Mouse (Mus musculus): ENCODE measurements around the gene Atp5l.
"Not testable (repeated sequence)": the region's sequence is repeated elsewhere in the genome, so short reads cannot be mapped to it uniquely, and the experiment has no call there.

Gene Atp5l

DNA sequence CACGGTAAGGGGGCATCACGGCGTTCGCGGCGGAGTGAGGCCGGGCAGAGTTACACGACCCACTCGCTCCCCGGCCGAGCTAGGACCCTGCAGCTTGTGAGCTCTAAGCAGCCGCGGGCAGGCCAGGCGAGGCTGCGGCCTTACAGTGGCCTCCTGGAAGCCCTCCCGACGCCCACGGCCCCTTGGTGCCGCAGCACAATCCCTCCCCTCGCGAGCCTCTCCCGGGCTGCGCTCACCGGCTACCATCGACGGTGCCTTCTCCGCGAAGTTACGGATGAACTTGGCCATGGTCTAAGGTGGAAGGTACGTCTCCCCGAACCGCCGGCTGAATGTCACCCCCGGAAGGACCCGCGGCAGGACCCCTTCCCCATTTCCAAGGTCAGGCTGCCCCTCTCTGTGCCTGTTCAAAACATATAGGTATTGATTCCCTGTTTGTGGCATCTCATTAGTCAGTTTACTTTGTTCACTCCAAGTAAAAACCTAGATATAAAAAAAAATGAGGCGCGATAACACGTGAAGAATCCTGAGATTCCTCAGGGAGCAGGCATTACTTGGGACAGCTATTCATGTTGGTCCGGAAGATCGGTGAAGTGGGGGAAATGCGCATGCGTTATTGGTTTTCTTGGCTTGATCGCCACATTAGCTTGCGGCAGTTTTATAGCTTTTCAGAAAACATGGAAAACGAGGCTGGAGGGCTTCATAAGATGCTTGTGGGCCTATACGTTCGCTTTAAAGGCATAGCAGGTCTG lies at the start of gene Atp5l:
Atp5l (minus strand) TSS at position 369 of the 749 bp plus-strand sequence.
- DNase-seq (ENCODE audit: low read depth), result peak; percentile 93

DNA sequence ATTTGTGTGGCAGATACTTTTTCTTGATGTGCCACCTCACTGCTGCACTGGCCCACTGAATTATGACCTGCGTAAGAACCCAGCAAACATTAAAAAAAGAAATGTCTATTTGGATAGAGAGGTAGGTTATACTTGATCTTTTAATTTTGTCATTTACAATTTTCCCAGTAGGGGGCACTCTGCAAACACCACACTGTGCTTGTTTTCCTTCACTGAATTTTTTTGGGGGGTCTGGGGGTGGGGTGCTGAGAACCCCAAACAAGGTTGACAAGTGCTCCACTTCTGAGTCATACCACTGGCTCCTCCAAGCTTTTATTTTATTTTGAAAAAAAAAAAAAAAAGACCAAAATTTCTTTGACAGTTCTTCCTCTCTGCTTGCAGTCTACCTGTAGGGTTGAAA lies 48.9 kb upstream of the Atp5l start:
- no peak for DNase-seq (ENCODE audit: low read depth)

DNA sequence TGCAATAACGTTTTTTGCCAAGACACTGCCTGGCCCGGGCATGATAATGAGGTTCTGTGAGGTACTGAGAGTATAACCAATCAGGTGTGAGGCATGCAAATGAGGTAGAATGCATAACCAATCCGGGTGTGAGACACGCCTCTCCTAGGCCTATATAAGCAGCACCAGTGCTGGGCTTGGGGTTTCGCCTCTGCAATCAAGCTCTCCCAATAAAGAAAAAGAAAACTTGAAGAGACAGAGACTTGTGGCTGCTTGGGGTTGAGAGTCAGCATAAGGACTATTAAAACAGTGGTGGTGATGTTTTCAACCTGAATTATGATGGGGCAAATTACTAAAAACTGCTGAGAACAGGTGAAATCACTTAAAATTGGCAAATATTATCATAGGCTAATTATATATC lies 47.2 kb upstream of the Atp5l start:
- not testable (repeated sequence) for DNase-seq (ENCODE audit: low read depth)

DNA sequence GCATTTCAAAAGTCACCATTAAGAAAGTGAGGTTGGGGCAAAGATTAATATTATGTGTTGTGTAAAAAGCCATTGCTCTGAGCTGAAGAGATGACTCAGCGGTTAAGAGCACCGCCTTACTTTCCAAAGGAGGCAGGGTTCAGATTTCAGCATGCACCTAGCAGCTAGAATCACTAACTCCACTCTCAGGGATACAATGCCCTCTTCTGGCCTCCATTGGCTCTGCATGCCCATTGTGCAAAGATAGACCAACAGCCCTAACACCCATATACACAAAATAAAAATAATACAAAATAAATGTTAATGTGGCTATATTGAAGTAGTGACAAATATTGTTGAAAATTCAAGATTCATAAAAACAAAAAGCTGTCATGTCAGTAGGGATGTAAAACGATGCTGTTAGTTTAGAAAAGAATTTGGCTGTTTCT lies 46.3 kb upstream of the Atp5l start:
- DNase-seq (ENCODE audit: low read depth), result peak; percentile 87

DNA sequence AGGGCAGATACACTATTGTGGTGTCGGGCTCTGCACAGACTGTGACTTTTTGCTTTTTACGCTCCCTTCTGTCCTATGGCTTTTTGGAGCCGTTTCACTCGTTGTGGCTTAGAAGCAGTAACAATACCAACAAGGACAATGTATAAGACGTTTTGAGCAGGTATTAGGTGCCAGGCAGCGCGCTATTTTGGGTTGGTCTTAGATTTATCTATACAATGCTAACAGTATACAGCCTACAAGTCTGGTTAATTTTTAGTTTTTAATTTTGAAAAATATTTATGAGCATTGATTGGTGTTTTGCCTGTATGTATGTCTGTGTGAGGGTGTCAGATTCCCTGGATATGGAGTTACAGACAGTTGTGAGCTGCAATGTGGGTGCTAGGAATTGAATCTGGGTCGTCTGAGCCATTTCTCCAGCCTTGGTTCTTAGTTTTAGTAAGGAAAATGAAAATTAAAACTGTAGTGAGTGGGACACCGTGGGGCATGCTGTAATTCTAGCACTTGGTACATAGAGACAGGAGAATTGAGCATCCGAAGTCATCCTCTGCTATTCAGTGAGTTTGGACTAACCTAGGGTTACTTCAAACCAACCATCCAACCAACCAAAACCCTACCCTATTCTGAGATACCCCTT lies 45.4 kb upstream of the Atp5l start:
- DNase-seq (ENCODE audit: low read depth), result no peak

DNA sequence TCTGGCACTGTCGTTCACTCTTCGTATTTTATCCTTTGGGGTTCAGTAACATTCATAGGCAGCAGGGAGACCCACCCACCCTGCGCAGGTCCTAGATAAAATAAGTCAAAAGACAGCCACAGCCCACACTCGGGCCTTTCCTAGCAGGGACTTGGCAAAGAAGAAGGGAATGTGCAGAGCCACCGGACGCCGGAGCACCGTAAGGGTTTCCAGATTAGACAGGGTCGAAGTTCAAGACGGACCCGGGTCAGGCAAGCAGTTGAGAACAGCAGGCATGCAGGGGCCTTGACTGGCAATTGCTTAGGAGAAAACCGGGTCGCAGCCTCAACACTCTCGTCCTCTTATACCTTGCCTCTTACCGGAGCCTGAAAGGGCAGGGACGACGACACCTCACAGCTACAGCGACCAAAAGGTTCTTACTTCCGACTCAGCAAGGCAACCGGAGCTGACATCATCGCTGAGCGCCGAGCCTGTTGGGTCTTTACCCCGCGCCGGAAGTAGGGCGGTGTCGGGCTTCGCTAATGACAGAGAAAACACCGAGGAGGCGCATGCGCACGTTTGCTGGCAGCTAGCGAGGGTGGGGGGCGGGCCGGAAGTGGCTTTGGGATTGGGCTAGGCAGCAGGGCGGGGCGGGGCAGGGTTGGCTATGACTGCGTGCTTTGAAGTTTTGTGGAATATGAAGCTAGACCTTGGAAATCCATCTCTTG lies 44.7 kb upstream of the Atp5l start, which contains the start of gene Ube4a:
Ube4a (minus strand) TSS at position 475 of the 707 bp plus-strand sequence.
- DNase-seq (ENCODE audit: low read depth), result peak; percentile 99

DNA sequence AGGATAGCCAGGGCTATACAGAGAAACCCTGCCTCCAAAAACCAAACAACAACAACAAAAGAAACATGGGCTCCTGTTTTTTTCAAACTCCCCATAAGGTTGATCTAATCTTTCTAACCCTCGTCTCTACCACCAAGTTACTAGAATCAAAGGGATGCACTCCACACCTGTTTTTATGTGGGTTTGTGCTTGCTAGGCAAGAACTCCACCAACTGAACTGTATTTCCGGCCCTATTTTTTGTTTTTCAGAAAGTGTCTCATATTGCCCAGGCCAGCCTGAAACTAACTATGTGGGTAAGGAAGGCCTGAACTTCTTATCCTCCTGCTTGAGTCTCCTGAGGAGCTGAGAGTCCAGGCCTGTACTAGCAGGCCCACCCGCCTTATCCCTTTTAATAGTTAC lies 33.9 kb upstream of the Atp5l start:
- no peak for DNase-seq (ENCODE audit: low read depth)

DNA sequence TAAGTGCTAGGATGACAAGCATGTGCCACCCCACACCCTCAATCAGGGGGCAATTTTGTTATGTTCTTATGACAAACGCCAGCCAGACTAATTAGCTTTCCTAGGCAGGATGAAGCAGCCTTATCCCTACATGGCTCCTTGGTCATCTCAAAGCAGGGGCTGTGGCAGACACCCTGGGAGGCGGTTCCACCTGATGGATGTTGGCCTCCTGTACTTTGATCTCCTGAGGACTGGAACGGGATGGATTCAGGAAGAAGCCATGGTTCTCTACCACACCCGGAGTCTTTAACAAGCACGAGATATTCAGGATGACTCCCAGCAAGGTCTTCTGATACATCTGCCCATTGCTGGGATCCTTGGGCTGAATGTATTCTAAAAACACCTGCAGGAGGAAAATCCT lies 27.3 kb upstream of the Atp5l start:
- no peak for DNase-seq (ENCODE audit: low read depth)

DNA sequence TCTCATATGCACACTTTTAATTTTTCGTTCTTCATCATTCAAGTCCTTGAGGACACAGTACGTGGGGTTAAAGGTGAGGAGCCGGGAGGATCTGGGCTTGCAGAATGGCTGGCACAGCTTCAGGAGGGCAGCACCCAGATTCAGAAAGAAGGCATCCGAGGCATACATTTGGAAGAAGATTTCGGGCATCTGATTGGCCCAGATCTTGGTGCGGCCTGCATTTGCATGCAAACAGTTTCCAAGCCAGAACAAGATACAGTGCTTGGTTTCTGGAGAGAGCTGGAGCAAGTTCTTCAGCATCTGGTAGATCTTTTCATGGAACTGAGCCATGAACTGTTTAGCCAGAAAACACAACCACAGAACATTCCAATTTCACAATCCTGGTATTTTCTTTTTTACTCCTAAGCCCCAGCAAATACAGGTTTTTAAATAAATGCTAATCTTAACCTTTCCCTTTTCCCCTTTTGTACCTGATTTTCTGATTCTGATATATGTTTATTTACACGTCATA lies 25.7 kb upstream of the Atp5l start:
- no peak for DNase-seq (ENCODE audit: low read depth)

DNA sequence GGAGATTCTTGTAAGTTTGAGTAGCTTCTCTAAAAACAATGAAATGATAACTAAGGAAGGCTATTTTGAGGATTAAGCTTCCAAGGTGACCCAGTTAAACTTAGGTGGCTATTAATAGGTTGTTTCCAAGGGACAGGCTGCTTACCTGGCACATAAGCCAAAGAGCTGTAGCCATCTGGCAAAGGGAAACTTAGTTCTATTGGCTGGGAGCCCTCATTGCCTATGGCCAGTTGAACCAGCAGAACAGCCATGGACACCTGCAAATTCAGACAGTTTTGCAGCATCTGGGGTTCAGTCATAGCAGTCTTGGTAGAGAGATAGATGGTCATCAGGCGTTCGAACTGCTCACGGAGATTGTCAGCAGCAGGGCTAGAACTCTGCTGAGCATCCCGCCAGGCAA lies 21.9 kb upstream of the Atp5l start:
- DNase-seq (ENCODE audit: low read depth), result no peak

DNA sequence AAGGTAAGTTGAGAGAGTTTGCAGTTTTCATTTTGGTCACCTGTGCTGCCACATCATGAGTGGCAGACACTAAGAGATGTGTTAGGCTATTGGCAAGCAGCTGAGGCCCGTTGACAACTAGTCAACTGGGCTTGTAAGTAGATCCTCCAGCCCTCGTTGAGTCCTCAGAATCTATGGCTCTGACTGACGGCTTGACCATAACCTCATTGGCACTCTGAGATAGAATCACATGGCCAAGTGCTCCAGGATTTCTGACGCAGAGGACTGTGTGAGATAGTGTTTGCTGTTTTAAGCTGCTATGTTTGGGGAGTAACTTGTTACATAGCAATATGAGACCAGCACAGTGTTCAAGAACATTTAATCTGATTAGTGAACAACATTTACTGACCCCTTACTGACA lies 21.2 kb upstream of the Atp5l start:
- no peak for DNase-seq (ENCODE audit: low read depth)

DNA sequence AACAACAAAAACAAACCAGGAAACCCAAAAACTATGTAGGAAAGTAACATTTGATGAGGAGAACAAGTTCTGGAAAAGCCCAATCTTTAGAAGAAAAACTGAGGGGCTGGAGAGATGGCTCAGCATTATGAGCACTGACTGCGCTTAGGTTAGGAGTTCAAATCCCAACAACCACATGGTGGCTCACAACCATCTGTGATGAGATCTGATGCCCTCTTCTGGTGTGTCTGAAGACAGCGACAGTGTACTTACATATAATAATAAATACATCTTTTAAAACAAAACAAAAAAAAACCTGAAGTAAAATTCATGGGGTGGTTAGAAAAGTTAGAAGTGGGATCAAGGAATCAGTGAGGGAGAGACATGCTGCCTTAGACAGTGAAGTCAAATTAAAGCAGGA lies 1.0 kb upstream of the Atp5l start:
- DNase-seq (ENCODE audit: low read depth), result no peak

DNA sequence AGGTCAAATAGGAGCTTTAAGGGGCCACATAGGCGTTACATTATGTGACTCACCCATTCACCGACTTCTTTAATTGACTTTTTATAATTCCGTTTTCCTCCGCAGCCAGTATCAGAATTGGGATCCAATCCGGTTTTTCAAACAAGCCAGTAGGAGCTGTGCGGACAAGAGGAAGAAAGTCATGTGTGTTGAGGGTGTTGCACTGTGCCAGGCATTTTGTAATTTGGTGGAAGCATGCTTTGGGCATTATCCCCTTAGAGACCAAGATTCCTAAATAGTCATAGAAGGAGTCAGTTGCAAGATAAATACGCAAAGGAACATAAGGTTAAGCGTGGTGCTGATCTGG lies 554 bp upstream of the Atp5l start:
- no peak for DNase-seq (ENCODE audit: low read depth)

DNA sequence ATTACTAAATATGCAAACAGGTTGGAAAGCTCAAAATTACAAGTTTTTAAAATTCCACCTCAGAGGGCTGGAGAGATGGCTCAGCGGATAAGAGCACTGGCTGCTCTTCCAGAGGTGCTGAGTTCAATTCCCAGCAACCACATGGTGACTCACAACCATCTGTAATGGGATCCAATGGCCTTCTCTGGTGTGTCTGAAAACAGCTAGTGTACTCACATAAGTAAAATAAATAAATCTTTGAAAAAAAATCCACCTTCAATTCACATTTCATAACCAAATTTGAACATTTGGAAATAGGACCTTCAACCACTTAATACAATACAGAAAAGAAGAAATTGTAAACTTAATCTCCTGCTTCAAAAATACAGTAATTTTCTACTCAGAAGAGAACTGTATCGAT lies 936 bp downstream of the Atp5l start:
- DNase-seq (ENCODE audit: low read depth), result no peak

DNA sequence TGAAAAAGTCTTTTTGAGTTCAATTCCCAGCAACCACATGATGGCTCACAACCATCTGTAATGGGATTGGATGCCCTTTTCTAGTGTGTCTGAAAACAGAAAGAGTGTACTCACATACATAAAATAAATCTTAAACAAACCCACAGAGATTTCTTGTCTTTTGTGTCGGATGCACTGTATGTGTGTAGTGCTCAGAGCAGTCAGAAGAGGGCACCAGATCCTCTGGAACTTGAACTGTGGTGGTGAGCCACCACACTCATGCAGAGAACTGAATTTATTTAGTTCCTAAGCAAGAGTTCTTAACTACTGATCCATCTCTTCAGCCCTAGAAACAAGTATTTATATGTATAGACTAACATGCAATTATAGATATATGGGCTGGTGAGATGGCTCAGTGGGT lies 4.3 kb downstream of the Atp5l start:
- DNase-seq (ENCODE audit: low read depth), result peak; percentile 37

DNA sequence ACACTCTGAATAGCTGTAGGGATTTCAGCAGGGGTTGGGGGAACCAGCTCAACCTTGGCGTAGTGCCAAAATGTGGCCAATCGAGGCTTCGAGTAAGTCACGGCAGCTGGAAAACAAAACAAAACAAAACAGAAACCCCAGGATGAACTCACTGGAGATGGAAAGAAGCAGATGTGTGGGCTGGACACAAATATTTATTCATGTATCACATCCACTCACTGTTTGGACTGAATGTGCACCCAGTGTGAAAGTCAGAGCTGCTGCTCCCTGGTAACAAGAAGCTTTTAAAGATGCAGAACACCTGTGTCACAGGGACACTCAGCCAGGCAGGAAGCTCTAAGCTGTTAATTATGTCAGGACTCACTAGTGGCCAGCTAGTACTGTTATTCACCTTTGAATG lies 5.8 kb downstream of the Atp5l start:
- no peak for DNase-seq (ENCODE audit: low read depth)

DNA sequence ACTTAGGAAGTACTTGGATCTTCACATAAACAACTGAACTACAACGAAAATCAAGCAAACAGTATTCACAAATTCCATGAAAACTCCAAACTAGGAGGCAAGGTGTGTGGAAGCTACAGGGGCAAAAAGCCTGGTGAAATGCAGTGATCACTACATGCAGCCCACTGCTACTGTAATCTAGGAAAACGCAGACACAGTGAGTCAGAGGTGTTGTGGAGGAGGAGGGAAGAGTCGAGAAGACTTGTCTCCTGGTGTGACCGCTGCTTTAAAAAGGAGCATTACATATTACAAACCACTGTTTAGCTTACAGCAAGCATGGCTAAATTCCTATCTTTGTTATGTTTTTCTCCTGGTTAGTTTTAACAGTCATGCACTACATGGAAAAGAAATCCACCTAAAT lies 9.2 kb downstream of the Atp5l start:
- no peak for DNase-seq (ENCODE audit: low read depth)

DNA sequence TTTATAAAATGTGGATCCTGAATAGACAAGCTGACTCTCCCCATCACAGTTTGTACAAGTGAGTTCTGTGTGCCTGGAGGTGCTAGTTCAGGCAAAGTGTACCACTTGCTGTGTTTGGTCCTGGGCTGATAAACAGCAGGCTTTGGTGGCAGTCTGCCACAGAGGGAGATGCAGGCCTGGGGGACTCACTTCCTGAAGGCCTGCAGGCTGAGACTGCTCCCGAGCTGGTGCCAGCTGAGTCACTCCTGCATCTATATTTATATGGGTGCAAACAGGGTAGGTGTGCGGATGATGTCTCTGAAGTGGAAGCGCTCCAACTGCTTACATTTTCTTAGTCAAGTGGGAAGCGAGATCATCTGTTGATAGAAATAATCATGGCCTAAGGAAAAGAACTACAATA lies 14.9 kb downstream of the Atp5l start:
- DNase-seq (ENCODE audit: low read depth), result no peak

DNA sequence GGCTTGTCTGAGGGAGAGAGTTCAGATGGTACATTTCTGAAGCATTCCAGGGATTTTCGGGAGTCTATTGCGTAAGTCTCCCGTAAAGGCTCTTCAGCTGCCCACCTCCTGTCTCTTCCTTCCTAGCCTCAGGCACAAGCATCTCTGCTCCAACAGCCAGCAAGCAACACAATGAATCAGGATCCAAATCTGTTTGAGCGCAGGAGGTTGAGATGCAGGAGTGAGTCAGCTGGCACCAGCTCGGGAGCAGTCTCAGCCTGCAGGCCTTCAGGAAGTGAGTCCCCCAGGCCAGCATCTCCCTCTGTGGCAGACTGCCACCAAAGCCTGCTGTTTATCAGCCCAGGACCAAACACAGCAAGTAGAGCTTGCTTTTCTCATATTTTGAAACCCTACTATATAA lies 15.6 kb downstream of the Atp5l start:
- no peak for DNase-seq (ENCODE audit: low read depth)

DNA sequence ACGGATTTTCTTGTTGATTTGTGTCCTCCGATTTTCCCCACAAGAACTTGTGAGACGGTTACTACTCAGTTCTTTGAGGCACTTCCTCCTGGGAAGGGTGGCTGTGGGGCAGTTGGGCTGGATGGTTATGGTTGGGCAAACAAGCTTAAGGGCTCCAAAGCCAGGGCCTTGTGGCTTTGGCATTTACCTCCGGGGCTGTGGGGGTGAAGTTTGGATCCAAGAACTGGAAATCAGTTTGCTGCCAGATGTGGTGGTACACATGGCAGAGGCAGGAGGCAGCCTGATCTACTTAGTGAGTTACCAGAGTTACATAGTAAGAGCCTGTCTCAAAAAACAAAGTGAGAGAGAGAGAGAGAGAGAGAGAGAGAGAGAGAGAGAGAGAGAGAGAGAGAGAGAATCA lies 16.7 kb downstream of the Atp5l start:
- no peak for DNase-seq (ENCODE audit: low read depth)

DNA sequence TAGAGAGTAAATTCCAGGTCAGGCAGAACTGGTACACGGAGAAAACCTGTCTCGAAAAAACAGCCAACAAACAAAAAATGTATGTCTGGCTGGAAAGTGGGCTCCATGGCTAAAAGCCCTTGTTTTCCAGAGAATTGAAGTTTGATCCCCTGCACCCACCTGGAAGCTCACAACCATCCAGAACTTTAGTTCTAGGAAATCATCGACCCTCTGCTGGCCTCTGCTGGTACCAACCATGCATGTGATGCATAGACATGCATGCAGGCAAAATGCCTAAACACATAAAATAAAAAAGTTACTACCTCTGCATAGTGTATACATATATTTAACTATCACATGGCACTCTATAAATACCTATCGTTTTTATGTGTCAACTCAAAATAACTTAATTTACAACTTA lies 20.1 kb downstream of the Atp5l start:
- DNase-seq (ENCODE audit: low read depth), result no peak

DNA sequence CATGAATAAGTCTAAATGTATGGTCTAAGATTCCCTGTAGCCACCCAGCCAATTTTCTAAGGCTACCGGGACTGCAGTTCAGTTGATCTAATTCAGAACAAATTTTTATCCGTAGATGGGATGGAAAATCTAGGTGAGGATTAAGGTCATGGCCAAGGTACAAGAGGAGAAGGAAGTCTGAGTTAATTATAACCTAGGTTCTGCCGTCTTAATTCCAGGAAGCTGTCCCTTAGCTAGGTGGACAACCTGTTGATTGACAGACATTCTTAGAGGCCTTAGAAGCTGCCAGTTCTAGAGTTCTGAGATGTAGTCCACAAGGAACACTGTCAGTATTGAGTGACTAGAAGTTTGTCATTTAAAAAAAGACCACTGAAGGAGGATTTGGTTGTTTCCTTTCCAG lies 20.8 kb downstream of the Atp5l start:
- DNase-seq (ENCODE audit: low read depth), result no peak

DNA sequence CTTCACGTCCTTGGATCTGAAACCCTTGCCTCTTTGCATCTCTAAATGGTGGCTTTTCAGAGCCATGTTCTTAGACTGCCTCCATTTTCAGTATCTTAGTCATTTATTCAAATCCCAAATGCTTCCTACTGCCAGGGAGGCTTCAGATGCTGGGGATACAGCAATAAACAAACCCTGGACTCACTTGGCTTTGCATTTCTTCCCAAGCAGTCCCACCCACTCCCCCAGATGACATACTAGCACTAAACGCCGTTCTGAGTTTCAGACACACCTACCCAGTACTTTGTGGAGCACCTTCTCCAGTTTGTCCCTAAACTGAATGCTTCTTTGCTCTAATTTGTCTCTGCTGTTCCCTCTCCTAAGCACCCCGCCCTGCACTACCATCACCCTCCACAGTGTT lies 23.5 kb downstream of the Atp5l start:
- DNase-seq (ENCODE audit: low read depth), result no peak
